9 mouse cellular contexts compared by ENCODE assay signal in genomic region chr2:75269446-75269845, GRCm38 (mm10).
A peak's percentile ranks its signal among the peaks of the same experiment; 100 is the strongest.
DNase-seq lines count a peak whose midpoint lies in the region; ATAC-seq lines count a peak whose summit lies in the region.
"Had no signal": no experiment of that assay in that cellular context is flagged by ENCODE, and none has a peak within 500 bp of the region (broad histone marks: within the 10 kb centered on the region; RNA-seq: fewer than 3 reads in every experiment).

No protein-coding gene starts in this region.

- H3K4me1 ChIP-seq in megakaryocyte, embryonic 14.5 days, result no peaks in the 10 kb centered on the region
- peaks cover 17% of the 10 kb centered on the region; the same call in 1 of the 2 replicates for H3K4me1 ChIP-seq in hindbrain, embryonic 12.5 days
- peaks cover 17% of the 10 kb centered on the region for H3K4me1 ChIP-seq in neural tube, embryonic 12.5 days

- H3K9ac ChIP-seq in hindbrain, embryonic 12.5 days, result no peak overlapping the region
- H3K9ac ChIP-seq in neural tube, embryonic 12.5 days, result no peak overlapping the region
- H3K9ac ChIP-seq: embryonic facial prominence, embryonic 13.5 days had no signal

- no peaks in the 10 kb centered on the region for H3K27me3 ChIP-seq in megakaryocyte, embryonic 14.5 days (replicated peaks)
- H3K27me3 ChIP-seq in hindbrain, embryonic 12.5 days, result no peaks in the 10 kb centered on the region
- no peaks in the 10 kb centered on the region for H3K27me3 ChIP-seq in neural tube, embryonic 12.5 days (replicated peaks)
- H3K27me3 ChIP-seq: embryonic facial prominence, embryonic 13.5 days had no signal

- H3K27ac ChIP-seq in hindbrain, embryonic 12.5 days, result peak overlapping the region; percentile 37
- no peak overlapping the region for H3K27ac ChIP-seq in neural tube, embryonic 12.5 days
- H3K27ac ChIP-seq: embryonic facial prominence, embryonic 13.5 days had no signal

- WGBS in hindbrain, embryonic 12.5 days, result 41% methylated on average over 8 of the region's 8 CpGs
- 41% methylated on average over 8 of the region's 8 CpGs for whole genome bisulfite sequencing in neural tube, embryonic 12.5 days

- peak overlapping the region; percentile 33 for H3K4me3 ChIP-seq in megakaryocyte, embryonic 14.5 days (replicated peaks)
- H3K4me3 ChIP-seq in hindbrain, embryonic 12.5 days, result no peak overlapping the region
- H3K4me3 ChIP-seq in neural tube, embryonic 12.5 days, result no peak overlapping the region
- H3K4me3 ChIP-seq: embryonic facial prominence, embryonic 13.5 days had no signal

- no peak overlapping the region for H3K4me2 ChIP-seq in hindbrain, embryonic 12.5 days (replicated peaks)
- peak overlapping the region; percentile 16; the same call in 1 of the 2 replicates for H3K4me2 ChIP-seq in neural tube, embryonic 12.5 days (replicated peaks)
- H3K4me2 ChIP-seq: embryonic facial prominence, embryonic 13.5 days had no signal

- no peak for ATAC-seq in megakaryocyte, adult 5-6 weeks (ENCODE audit: poor library complexity, severe bottlenecking)
- peak; percentile 73 for ATAC-seq in hindbrain, embryonic 12.5 days (ENCODE audit: low FRiP score)
- peak; percentile 50; the same call in 1 of the 2 replicates for ATAC-seq in neural tube, embryonic 12.5 days (ENCODE audit: low FRiP score, low read depth)

- no peaks in the 10 kb centered on the region; the same call in 1 of the 2 replicates for H3K9me3 ChIP-seq in megakaryocyte, embryonic 14.5 days
- no peaks in the 10 kb centered on the region for H3K9me3 ChIP-seq in hindbrain, embryonic 12.5 days (replicated peaks)
- H3K9me3 ChIP-seq in neural tube, embryonic 12.5 days, result no peaks in the 10 kb centered on the region
- H3K9me3 ChIP-seq: embryonic facial prominence, embryonic 13.5 days had no signal

- peak; percentile 78 for DNase-seq in cerebellum, adult 9-11 months
- DNase-seq in gastrocnemius, postnatal 25 days, result no peak
- no peak for DNase-seq in spleen, postnatal 14 days (ENCODE audit: low spot score in 2 of 2)
- no peak for DNase-seq in urinary bladder, postnatal 25 days (ENCODE audit: low spot score)

- no peaks in the 10 kb centered on the region for H3K36me3 ChIP-seq in megakaryocyte, embryonic 14.5 days (replicated peaks; ENCODE audit: low read length)
- H3K36me3 ChIP-seq in hindbrain, embryonic 12.5 days, result no peaks in the 10 kb centered on the region
- H3K36me3 ChIP-seq in neural tube, embryonic 12.5 days, result no peaks in the 10 kb centered on the region
- H3K36me3 ChIP-seq: embryonic facial prominence, embryonic 13.5 days had no signal
